Mouse (Mus musculus): ENCODE data around the gene Pdp2.
"Not testable (repeated sequence)": the region's sequence is repeated elsewhere in the genome, so short reads cannot be mapped to it uniquely, and the experiment has no call there.

Gene Pdp2

GRCm38 (mm10) chr8:104565457-104565798, 25.8 kb upstream of the Pdp2 start:
- TF ChIP-seq CTCF (conservative IDR thresholded peaks at IDR 0.05; ENCODE audit: low read length) (no peak), POU5F1 (IDR thresholded peaks at IDR 0.05; ENCODE audit: borderline replicate concordance, low read length) (no peak), NANOG (IDR thresholded peaks at IDR 0.05; ENCODE audit: borderline replicate concordance, low read length) (no peak)
- Histone ChIP-seq H3K4me3 (replicated peaks; ENCODE audit: low read length) (no peak overlapping the region), H3K36me3 (ENCODE audit: insufficient read depth, low read length) (no peaks in the 10 kb centered on the region), H3K27me3 (ENCODE audit: insufficient read depth, low read length) (peaks cover 9% of the 10 kb centered on the region), H3K4me1 (replicated peaks; ENCODE audit: low read depth, low read length) (peaks cover under 1% of the 10 kb centered on the region), H3K9me3 (ENCODE audit: low read length) (peaks cover 4% of the 10 kb centered on the region; the same call in 1 of the 2 replicates)

GRCm38 (mm10) chr8:104569559-104569958, 21.7 kb upstream of the Pdp2 start:
- no peak for TF ChIP-seq POU5F1 (IDR thresholded peaks at IDR 0.05; ENCODE audit: borderline replicate concordance, low read length)
- TF ChIP-seq CTCF (conservative IDR thresholded peaks at IDR 0.05; ENCODE audit: low read length): peak; percentile 45
- no peaks in the 10 kb centered on the region for H3K36me3 ChIP-seq (ENCODE audit: insufficient read depth, low read length)
- H3K27me3 ChIP-seq (ENCODE audit: insufficient read depth, low read length): peaks cover 16% of the 10 kb centered on the region
- peaks cover 6% of the 10 kb centered on the region for H3K4me1 ChIP-seq (replicated peaks; ENCODE audit: low read depth, low read length)
- H3K4me3 ChIP-seq (replicated peaks; ENCODE audit: low read length): no peak overlapping the region
- H3K9me3 ChIP-seq (ENCODE audit: low read length): peaks cover 4% of the 10 kb centered on the region; the same call in 1 of the 2 replicates

DNA sequence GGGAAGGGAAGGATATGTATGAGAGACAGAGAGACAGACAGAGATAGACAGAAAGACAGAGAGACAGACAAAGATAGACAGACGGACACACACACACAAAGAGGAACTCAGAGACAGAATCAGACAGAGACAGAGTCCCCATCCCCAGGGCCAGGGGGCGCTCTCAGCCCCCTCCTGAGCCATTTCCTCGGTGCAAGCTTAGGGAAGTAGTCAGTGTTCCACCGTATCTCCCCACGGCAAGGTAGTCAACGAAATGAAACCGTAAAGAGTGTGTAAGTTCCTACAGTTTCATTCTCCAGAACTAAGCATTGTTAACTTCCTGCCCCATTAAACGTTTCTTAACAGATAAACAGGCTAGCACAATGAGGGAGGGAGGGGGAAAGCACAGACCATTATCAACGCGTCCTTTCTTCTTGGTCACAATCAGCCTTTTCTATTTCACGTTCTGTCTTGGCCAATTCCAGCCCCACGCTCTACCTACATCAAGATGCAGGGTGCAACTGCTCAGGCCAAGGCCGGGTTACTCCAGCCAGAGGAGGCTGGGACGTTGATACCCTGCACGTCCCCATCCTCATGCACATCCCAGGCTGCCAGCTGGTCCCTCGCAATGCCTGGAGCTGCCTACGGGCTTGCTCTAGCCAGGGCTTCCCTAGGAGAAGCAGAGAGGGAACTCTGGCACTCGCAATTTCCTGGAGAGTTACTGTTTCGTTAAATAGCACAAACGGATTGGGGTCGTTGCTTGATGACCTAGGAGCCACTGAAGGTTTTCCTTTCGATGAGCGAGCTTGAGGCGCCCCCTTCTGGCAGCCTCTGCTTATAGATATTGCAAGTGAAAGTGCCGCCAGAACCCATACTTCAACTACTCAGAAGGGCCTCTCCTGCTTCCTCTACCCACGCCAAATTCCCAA, 20.6 kb upstream of the Pdp2 start:
- Histone ChIP-seq H3K9me3 (ENCODE audit: low read length) (peaks cover 4% of the 10 kb centered on the region; the same call in 1 of the 2 replicates), H3K4me1 (replicated peaks; ENCODE audit: low read depth, low read length) (peaks cover 6% of the 10 kb centered on the region), H3K4me3 (replicated peaks; ENCODE audit: low read length) (peak overlapping the region; percentile 72), H3K36me3 (ENCODE audit: insufficient read depth, low read length) (no peaks in the 10 kb centered on the region), H3K27me3 (ENCODE audit: insufficient read depth, low read length) (peaks cover 16% of the 10 kb centered on the region)
- no peak for TF ChIP-seq POU5F1 (IDR thresholded peaks at IDR 0.05; ENCODE audit: borderline replicate concordance, low read length)
- no peak for TF ChIP-seq NANOG (IDR thresholded peaks at IDR 0.05; ENCODE audit: borderline replicate concordance, low read length)
- peak; percentile 62 for TF ChIP-seq CTCF (conservative IDR thresholded peaks at IDR 0.05; ENCODE audit: low read length)

DNA sequence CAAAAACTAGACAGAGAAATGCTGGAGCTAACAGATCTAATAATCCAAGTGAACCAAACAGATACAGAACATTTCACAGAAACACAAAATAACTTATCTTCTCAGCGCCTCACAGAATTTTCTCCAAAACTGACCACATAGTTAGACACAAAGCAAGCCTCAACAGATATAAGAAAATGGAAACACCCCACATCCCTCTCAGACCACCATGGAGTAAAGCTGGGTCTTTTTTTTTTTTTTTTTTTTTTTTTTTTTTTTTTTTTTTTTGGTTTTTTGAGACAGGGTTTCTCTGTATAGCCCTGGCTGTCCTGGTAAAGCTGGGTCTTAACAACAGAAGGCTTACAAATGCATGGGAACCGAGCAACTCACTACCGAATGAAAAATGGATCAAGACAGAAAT, 14.4 kb upstream of the Pdp2 start:
- H3K36me3 ChIP-seq (ENCODE audit: insufficient read depth, low read length): no peaks in the 10 kb centered on the region
- H3K4me1 ChIP-seq (replicated peaks; ENCODE audit: low read depth, low read length): no peaks in the 10 kb centered on the region; the same call in 1 of the 2 replicates
- no peak overlapping the region for H3K4me3 ChIP-seq (replicated peaks; ENCODE audit: low read length)
- peaks cover 6% of the 10 kb centered on the region; the same call in 1 of the 2 replicates for H3K27me3 ChIP-seq (ENCODE audit: insufficient read depth, low read length)
- no peak for TF ChIP-seq CTCF (conservative IDR thresholded peaks at IDR 0.05; ENCODE audit: low read length)
- no peak for TF ChIP-seq NANOG (IDR thresholded peaks at IDR 0.05; ENCODE audit: borderline replicate concordance, low read length)
- TF ChIP-seq POU5F1 (IDR thresholded peaks at IDR 0.05; ENCODE audit: borderline replicate concordance, low read length): no peak
- no peaks in the 10 kb centered on the region for H3K9me3 ChIP-seq (ENCODE audit: low read length)

- H3K9me3 ChIP-seq (ENCODE audit: low read length); H3K36me3 ChIP-seq (ENCODE audit: insufficient read depth, low read length); H3K4me3 ChIP-seq (replicated peaks; ENCODE audit: low read length); H3K4me1 ChIP-seq (replicated peaks; ENCODE audit: low read depth, low read length); H3K27me3 ChIP-seq (ENCODE audit: insufficient read depth, low read length): not testable (repeated sequence)
These were observed 13.6 kb upstream of the Pdp2 start for GRCm38 (mm10) chr8:104577606-104578005.

DNA sequence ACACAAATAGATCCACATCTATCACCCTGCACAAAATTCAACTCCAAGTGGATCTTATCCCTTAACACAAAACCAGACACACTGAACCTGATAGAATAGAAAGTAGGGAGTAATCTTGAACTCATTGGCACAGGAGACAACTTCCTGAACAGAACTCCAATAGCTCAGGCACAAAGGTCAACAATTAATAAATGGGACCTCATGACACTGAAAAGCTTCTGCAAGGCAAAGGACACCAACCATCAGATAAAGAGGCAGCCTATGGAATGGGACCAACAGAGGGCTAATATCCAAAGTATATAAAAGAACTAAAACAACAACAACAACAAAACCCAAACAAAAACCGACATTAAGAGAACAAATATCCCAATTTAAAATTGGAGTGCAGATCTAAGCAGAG, 6.7 kb upstream of the Pdp2 start:
- Histone ChIP-seq H3K27me3 (ENCODE audit: insufficient read depth, low read length) (no peaks in the 10 kb centered on the region), H3K36me3 (ENCODE audit: insufficient read depth, low read length) (no peaks in the 10 kb centered on the region), H3K9me3 (ENCODE audit: low read length) (0 out of 2 replicates have a peak, but pooled peaks cover 8% of the 10 kb centered on the region), H3K4me1 (replicated peaks; ENCODE audit: low read depth, low read length) (no peaks in the 10 kb centered on the region; the same call in 1 of the 2 replicates), H3K4me3 (replicated peaks; ENCODE audit: low read length) (no peak overlapping the region)
- no peak for TF ChIP-seq CTCF (conservative IDR thresholded peaks at IDR 0.05; ENCODE audit: low read length)
- no peak for TF ChIP-seq POU5F1 (IDR thresholded peaks at IDR 0.05; ENCODE audit: borderline replicate concordance, low read length)
- TF ChIP-seq NANOG (IDR thresholded peaks at IDR 0.05; ENCODE audit: borderline replicate concordance, low read length): no peak

GRCm38 (mm10) chr8:104590284-104590683, 967 bp upstream of the Pdp2 start:
- peaks cover 5% of the 10 kb centered on the region; the same call in 1 of the 2 replicates for H3K27me3 ChIP-seq (ENCODE audit: insufficient read depth, low read length)
- H3K4me3 ChIP-seq (replicated peaks; ENCODE audit: low read length): no peak overlapping the region
- TF ChIP-seq CTCF (conservative IDR thresholded peaks at IDR 0.05; ENCODE audit: low read length): no peak
- TF ChIP-seq POU5F1 (IDR thresholded peaks at IDR 0.05; ENCODE audit: borderline replicate concordance, low read length): no peak
- TF ChIP-seq NANOG (IDR thresholded peaks at IDR 0.05; ENCODE audit: borderline replicate concordance, low read length): no peak
- no peaks in the 10 kb centered on the region for H3K9me3 ChIP-seq (ENCODE audit: low read length)
- peaks cover 20% of the 10 kb centered on the region for H3K36me3 ChIP-seq (ENCODE audit: insufficient read depth, low read length)
- peaks cover 42% of the 10 kb centered on the region for H3K4me1 ChIP-seq (replicated peaks; ENCODE audit: low read depth, low read length)

DNA sequence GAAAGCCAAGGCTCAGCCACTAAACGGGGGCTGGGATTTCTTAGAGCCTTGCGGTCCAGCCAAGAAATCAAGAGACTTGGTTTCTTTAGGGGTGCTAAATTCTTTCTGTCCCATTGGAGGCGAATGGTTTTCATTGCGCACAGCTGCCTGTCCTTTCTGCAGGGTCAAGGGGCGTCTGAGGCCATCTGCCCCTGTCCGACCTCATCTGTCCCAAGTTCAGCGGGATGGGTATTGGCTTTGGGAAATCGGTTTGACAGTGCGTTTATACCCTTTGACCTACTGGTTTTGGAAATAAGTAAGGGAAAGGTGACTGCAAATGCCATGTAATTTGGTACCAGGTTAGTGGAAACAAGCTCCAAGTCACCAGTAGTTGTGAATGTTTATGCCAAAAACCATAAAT, 605 bp downstream of the Pdp2 start:
- no peaks in the 10 kb centered on the region for H3K9me3 ChIP-seq (ENCODE audit: low read length)
- peaks cover 52% of the 10 kb centered on the region for H3K4me1 ChIP-seq (replicated peaks; ENCODE audit: low read depth, low read length)
- peaks cover 5% of the 10 kb centered on the region; the same call in 1 of the 2 replicates for H3K27me3 ChIP-seq (ENCODE audit: insufficient read depth, low read length)
- peaks cover 35% of the 10 kb centered on the region for H3K36me3 ChIP-seq (ENCODE audit: insufficient read depth, low read length)
- peak overlapping the region; percentile 88 for H3K4me3 ChIP-seq (replicated peaks; ENCODE audit: low read length)
- TF ChIP-seq CTCF (conservative IDR thresholded peaks at IDR 0.05; ENCODE audit: low read length) (no peak), POU5F1 (IDR thresholded peaks at IDR 0.05; ENCODE audit: borderline replicate concordance, low read length) (no peak), NANOG (IDR thresholded peaks at IDR 0.05; ENCODE audit: borderline replicate concordance, low read length) (no peak)

Measured in E14TG2a.4 (cell line).